Mouse (Mus musculus) naive thymus-derived CD4-positive, alpha-beta T cell, adult 2 months (primary cell): ENCODE data around the gene Gabpa.
A peak's percentile ranks its signal among the peaks of the same experiment; 100 is the strongest.

Source experiments
- DNase-seq: peaks from one replicate; pipeline ENCODE4 v3.0.0-alpha.2; 2011; ENCODE audit warnings: low read depth

Gene Gabpa

DNA sequence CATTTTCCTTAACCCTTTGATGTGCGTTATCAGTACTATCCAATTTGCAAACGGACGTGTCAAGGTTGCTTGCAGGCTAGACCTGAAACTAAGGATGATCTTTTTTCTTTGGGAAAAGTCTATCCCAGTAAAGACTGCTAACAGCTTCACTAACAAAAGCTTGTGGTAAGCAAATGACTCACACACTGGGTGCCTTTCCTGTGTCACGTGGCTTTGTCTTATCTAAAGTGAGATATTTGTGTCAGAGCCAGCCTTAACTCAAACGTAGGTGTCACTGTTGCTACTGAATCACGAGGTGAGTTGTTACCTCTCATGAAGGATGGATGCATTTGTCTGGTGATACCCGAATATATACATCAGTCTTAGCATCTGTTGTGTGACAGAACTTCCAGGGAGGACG lies 29.9 kb downstream of the Gabpa start:
- no peak for DNase-seq

DNA sequence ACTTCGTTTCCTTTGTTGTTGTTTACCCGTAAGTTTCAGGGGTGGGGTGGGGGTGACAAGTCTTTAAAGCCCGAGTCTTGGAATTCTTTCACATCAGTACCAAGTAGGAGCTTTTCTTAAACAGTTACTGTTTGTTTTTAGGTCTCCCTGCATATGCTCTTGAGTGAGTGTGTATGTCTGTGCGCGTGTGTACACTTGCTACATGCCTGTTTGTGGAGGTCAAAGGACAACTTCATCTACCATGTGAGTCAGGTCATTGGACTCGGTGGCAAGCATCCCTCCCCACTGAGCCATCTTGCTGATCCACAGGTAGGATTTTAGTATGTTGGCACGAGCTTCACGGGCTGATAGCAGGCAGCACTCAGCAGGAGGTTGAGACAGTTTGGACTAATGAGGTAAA lies 39.1 kb downstream of the Gabpa start:
- DNase-seq, result no peak

DNA sequence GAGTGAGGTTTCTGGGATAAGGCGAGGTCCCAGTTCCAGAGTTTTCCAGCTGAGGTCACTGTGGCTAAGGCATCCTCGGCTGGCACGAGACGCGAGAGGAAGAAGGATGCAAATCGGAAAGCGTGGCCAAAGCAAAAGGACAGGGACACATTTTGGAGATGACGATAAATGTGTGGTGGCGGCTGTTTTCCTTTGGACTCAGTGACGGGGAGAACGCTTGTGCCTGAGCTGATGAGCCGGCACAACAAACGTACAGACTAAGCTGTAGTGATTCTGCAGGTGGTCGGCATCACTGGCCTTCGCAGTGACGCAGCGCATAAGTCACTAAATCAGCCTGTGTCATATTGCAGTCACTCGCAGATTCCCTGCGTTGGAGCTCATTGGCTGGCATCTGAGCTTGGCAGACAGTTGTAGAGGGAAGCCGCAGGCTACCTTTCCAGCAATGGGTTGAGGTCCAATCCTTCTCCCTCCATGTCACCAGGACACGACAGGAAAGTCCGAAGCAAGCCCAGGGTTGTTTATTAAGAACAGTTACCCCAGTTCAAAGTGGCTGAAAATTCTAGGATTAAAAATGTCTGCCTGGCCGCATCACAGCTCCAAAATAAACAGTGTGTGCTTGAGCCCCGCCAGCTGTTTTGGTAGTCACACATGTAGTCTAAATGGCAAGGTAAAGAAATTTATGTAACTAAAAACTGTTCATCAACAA lies 40.4 kb downstream of the Gabpa start:
- no peak for DNase-seq

DNA sequence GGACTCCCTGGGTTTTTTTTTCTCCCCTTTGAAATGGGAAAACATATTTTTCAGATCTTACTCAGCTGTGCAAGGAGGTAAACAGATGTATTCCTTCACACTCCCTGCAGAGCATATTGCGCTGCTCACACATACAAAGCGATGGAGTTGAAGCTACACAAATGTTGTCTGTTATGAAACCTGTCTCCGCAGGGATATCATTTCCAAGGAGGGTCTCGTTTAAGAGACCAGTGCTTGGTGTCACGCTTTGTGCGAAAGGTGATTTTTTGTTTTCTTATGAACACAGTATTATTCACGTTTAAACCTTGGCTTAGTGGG lies 41.0 kb downstream of the Gabpa start:
- no peak for DNase-seq

DNA sequence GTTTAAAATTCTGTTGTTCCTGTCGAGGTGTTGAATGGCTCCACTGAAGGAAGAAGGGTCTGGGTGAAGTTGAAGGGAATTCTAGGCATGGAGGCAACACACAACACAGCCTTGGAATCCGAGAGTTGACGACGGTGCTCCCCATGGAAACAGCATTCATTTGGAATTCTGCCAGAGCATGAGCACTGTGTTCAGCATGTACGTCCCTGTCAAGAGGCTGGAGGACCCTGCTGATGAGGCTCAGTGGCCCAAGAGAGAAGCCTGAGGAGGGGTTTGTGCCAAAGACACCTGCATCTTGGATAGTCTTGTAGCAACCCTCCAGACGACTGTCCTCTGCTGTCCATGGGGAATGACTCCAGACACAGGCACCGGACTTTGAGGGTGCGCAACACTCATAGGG lies 41.4 kb downstream of the Gabpa start:
- DNase-seq, result no peak

DNA sequence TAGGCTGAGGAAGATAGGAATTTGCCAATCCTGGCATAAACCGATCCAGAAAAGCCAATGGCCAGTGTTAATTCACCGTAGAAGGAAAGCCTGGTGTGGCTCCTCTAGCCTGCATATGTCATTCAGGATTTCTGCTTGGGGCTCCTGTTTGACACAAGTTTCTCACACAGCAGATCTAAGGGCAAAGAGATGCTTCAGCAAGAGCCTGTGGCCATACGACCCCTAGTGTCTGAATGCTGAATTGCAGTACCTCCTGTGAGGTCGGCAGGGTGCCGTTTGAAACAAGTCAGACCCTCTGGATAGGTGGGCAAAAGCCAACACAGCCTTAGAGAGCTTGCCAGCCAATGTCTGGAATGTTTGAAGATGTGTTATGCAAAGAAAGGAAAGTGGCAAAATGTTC lies 44.4 kb downstream of the Gabpa start:
- peak; percentile 75 for DNase-seq

DNA sequence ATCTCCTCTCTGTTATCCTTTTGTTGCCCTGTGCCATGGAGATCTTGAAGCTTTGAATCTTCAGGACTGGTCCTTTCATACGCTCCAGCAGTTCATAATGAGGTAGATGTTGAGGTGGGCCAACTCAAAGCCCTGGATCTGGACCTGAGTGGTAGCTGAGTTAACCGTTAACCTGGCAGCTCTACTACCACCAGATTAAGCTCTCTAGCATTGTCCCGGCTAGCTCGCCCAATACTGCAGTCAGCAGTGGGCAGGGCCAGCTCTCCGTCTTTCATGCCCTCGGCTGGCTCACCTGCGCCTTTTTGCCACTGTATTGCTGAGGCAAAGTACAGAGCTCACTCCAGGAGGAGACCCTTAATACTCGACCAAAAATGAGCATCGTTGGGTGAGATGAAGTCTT lies 46.4 kb downstream of the Gabpa start:
- DNase-seq, result no peak

DNA sequence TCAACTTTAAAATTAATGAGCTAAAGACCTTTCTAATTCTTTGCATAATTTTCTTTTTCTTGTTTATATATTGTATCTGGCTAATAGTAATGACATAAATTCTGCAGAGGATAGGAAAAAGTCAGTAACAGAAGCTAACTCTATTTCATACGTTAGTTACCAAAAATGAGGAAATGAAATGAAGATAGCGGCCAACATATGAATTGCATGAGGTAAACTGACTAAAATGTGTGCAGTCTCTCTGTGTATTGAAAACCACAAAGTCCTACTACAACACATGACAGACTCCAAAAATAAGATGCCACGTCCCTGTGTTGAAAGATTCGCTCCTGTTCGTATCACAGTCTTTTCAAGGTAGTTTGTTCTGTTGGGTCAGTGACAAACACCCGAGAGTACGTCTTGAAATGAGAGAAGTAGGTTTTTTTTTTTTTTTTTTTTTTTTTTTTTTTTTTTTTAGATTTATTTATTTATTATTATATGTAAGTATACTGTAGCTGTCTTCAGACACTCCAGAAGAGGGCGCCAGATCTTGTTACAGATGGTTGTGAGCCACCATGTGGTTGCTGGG lies 47.1 kb downstream of the Gabpa start:
- no peak for DNase-seq

DNA sequence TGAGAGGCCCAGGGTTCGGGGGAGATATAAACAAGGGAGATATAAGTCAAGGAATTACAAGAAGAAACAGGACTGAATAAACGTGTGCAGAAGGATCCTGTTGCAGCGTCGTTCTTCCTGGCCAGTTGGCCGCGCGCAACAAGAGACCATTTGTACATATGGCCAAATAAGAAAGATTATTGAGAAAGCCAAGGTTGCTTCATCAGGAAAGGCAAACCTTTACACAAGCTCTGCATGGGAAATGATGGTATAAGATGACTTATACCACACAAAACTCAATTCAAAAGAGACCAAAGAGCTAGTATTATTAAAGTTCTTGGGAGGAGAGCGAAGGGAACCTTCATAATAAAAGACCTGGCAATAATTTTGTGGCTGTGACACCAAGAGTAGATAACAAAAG lies 49.8 kb downstream of the Gabpa start:
- DNase-seq, result no peak

DNA sequence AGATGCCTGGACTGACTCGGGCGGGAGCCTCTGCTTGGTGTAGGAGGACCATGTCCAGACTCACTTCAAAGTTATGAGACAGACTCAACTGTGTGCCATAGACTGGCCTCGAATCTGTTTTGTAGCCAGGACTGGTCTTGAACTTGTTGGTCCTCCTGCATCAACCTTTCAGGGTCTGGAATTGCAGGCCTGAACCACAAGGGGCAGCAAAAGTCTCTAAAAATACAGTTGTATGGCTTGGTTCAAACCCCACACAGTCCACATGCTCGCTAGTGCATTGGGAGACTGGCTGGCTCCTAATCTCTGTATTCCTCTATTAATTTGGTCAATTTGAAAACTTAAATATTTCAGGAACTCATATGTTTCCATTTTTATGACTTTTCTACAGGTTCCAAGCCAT lies 68.3 kb downstream of the Gabpa start:
- DNase-seq, result no peak

DNA sequence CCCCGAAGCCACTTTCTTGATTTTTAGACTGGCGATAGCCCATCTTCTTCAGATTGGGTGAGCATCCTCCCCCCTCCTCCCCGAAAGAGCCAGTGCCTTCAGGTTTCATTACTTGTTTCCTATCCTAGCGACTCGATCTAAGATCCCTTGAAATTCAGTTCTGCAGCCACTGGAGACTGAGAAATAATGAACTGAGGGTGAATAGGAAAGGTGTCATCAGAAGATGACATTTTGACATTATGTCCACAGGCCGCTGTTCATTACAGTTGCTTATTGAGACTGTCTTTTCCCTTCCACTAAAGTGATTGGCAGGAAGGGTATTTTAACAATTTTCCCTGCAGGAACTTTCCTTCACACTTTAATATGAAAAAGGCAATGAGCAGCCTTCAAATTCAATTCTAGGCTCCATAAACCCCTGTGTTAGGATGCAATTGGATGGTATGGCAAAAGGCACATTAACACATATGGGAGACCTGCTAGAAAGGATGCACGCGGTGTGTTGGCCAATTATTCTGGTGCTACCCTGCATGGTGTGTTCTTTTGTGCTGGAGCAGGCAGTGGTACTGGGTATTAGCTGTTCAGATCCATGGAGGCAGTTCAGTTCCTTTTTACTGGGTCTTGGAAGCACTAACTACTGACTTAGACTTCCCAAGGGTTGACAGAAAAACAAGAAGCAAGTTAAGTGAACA lies 76.9 kb downstream of the Gabpa start:
- no peak for DNase-seq
